Mouse (Mus musculus): Measurements from ENCODE around the gene Atp4b.

DNA sequence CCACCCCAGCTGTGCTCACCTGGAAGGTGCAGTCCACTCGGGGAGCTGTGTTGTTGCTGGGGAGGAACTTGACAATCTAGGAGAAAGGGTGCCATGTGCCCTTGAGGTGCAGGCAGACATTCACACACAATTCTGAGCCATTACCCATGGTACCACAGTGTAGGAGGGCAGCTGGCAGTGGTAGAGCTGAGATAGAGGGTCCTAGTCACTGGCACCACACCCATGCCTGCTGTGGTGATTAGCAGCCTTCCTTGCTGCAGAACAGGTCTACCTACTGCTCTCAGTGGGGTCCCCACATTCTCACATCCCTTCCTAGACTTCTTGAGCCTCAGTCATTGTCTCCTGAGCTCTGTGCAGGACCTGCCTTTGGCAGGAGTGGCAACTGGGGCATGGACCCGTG, 7.9 kb downstream of the Atp4b start:
- TF ChIP-seq POLR2A (IDR thresholded peaks at IDR 0.05; ENCODE audit: borderline replicate concordance, extremely low read depth, low read depth, low read length) (no peak), CTCF (IDR thresholded peaks at IDR 0.05; ENCODE audit: insufficient read depth, low read length) (no peak)
